ENCODE assay signal across 41 mouse cellular contexts in genomic region chr3:94695591-94695990, GRCm38 (mm10). TPM values are rescaled to one million over a fixed set of nuclear protein-coding genes. Genes with fewer than 3 reads are reported as not detected.
"Had no signal": no experiment of that assay in that cellular context is flagged by ENCODE, and none has a peak within 500 bp of the region (broad histone marks: within the 10 kb centered on the region; RNA-seq: fewer than 3 reads in every experiment).

No protein-coding gene starts in this region.

RNA-seq across cellular contexts. Expression of gene Selenbp2, which starts 2.2 kb away (rescaled TPM):
- total RNA-seq: hematopoietic stem cell, adult 5-6 weeks; layer of hippocampus, postnatal 10 days had no signal
- polyA plus RNA-seq: hindbrain, embryonic 11.5 days; hindbrain, embryonic 12.5 days; hindbrain, embryonic 14.5 days; inflammation-experienced regulatory T-cells, adult 6 months had no signal

RNA-seq across cellular contexts. Expression of gene Gm10972, which starts 52.7 kb away (rescaled TPM):
- total RNA-seq: heart, postnatal 10 days; heart, postnatal 14 days; heart, postnatal 25 days; heart, postnatal 36 days; heart, postnatal 4 days; hematopoietic stem cell, adult 5-6 weeks; hindbrain, postnatal 0 days; layer of hippocampus, adult 18-20 months; layer of hippocampus, adult 2 months; layer of hippocampus, adult 8-10 months; layer of hippocampus, postnatal 10 days; layer of hippocampus, postnatal 14 days; layer of hippocampus, postnatal 25 days; layer of hippocampus, postnatal 36 days; left cerebral cortex, adult 18-20 months had no signal
- polyA plus RNA-seq: heart, embryonic 10.5 days; heart, embryonic 11.5 days; heart, embryonic 12.5 days; heart, embryonic 13.5 days; heart, embryonic 14.5 days; heart, embryonic 15.5 days; heart, embryonic 16.5 days; heart, postnatal 0 days; hindbrain, embryonic 10.5 days; hindbrain, embryonic 11.5 days; hindbrain, embryonic 12.5 days; hindbrain, embryonic 13.5 days; hindbrain, embryonic 14.5 days; hindbrain, embryonic 15.5 days; hindbrain, embryonic 16.5 days; hindbrain, postnatal 0 days; inflammation-experienced regulatory T-cells, adult 6 months; intestine, embryonic 14.5 days; intestine, embryonic 15.5 days; intestine, embryonic 16.5 days; intestine, postnatal 0 days; kidney, adult 2 months; kidney, embryonic 14.5 days; kidney, embryonic 15.5 days; kidney, embryonic 16.5 days; kidney, postnatal 0 days; large intestine, adult 2 months had no signal
